In the genomic region with DNA sequence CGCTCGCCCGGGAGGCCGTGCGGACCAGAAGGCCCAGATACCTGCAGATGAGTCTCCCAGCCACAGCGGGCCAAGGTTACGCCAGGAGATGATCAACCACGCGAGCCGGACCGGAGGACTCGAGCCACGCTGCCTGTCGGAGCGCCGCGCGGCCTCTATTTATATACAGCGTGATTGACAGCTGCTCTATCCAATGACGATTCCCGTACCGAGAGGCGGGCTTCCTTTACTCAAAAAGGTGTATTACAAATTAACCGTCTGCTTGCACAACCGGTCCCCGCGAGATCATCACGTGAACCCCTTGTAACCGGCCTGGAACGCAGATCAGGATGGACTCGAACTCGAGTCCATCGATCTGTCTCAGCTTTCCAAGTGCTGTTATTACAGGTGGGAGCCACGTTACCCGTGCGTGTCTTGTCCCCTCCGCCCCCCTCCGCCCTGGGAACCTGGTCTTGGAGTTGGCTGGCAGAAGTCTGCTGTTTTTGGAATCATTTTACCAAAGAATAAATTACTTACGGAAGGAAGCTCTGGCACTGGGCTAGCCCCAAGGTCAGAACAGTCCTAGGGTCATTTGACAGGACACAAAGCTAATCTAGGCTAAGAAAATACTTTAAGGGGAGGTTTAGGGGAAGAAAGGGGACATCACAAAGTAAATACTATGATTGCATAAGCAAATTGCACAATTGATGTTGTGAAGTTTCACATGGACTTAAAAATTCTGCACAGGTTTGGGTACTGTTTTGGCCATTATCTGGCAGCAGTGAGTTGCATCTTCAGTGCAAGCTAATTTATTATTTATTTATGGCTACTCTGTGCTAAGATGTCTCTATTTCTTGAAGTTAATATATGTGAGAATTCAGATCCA, we compare ENCODE assay signal across 2 mouse cellular contexts.
TF ChIP-seq lines count a peak whose summit lies in the region.

Gene Sephs2 (minus strand): TSS at position 131 of the 865 bp plus-strand sequence.

TF ChIP-seq in C2C12, 6 proteins besides CTCF, POLR2A, EP300 and RAD21 (continued from another document):
- no peak for TF ChIP-seq MYOD1 (IDR thresholded peaks at IDR 0.05; ENCODE audit: control insufficient read depth, insufficient read length, low read depth)

TF ChIP-seq in myocyte, 11 proteins besides CTCF, POLR2A, EP300 and RAD21 (continued from another document):
- TF ChIP-seq MYOD1 (IDR thresholded peaks at IDR 0.05; ENCODE audit: control insufficient read depth in 1 of 3, insufficient read length in 2 of 3, low read depth in 2 of 3) (peak in 1 of 3 experiments; percentile 3), TCF12 (IDR thresholded peaks at IDR 0.05; ENCODE audit: insufficient read depth, poor library complexity, severe bottlenecking) (no peak)
TF ChIP-seq in myocyte: peak in this region for 5.
